Comparison of ENCODE assay signal across 8 mouse cellular contexts in the genomic region with DNA sequence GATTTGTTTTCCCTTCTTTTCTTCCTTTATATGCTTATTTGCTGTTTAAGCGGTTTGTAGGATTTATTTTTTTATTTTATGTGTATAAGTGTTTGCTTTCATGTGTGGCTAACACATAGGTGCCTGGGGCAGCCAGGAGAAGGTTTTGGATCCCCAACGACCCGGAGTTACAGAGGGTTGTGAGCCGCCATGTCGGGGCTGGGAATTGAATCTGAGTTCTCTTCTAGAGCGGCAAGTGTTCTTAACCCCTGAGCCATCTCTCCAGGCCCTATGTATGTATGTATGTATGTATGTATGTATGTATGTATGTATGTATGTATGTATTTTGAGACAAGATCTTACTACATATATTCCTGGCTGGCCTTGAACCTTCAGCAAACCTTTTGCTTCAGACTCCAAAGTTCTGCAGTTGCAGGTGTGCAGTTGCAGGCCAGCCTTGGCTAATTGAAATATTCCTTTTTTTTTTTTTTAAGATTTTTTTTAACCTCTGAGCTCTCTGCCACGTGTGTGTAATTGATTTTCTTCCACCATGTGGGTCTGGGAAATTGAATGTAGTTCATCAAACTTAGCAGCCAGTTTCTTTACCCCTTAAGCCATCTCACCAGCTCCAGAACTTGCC. TPM values are rescaled to one million over a fixed set of nuclear protein-coding genes. Genes with fewer than 3 reads are reported as not detected.
DNase-seq lines count a peak whose midpoint lies in the region; ATAC-seq and TF ChIP-seq lines count a peak whose summit lies in the region.

No protein-coding gene starts in this region.

- 25% methylated on average over 7 of the region's 7 CpGs for WGBS in lung, adult 2 months
- 10% methylated on average over 7 of the region's 7 CpGs for WGBS in heart, postnatal 0 days
- 15% methylated on average over 7 of the region's 7 CpGs for WGBS in small intestine, adult 2 months

- H3K27ac ChIP-seq in heart, postnatal 0 days (ENCODE audit: low read depth) = peak overlapping the region; percentile 100
- H3K27ac ChIP-seq in small intestine, adult 2 months (ENCODE audit: insufficient read depth, low read depth, low read length) = peak overlapping the region; percentile 88; the same call in 1 of the 2 replicates

- H3K36me3 ChIP-seq in heart, postnatal 0 days (replicated peaks; ENCODE audit: control insufficient read depth, insufficient read depth, low read length) = no peaks in the 10 kb centered on the region
- H3K36me3 ChIP-seq in small intestine, adult 2 months (ENCODE audit: control insufficient read depth, insufficient read depth, low read length) = no peaks in the 10 kb centered on the region

- peak overlapping the region; percentile 95 for H3K9ac ChIP-seq in heart, postnatal 0 days (replicated peaks; ENCODE audit: low read depth, low read length)

- no peak for DNase-seq in lung, adult 2 months
- DNase-seq in lung, postnatal 10 days = no peak
- DNase-seq in brain, embryonic 14.5 days (ENCODE audit: low read depth) = peak; percentile 31
- DNase-seq in heart, postnatal 0 days (ENCODE audit: low spot score) = peak; percentile 29
- peak; percentile 27 for DNase-seq in liver
- no peak for DNase-seq in ovary, postnatal 14 days (ENCODE audit: low spot score)
- no peak for DNase-seq in layer of hippocampus, adult 9-11 months

- no peak for ATAC-seq in heart, postnatal 0 days (ENCODE audit: insufficient read depth, low read depth)

- H3K9me3 ChIP-seq in heart, postnatal 0 days (replicated peaks; ENCODE audit: control insufficient read depth, low read length) = no peaks in the 10 kb centered on the region

- TF ChIP-seq CTCF in lung, adult 2 months (IDR thresholded peaks at IDR 0.05; ENCODE audit: insufficient read depth, low read length) = no peak
- TF ChIP-seq CTCF in brain, embryonic 14.5 days (IDR thresholded peaks at IDR 0.05; ENCODE audit: borderline replicate concordance, extremely low read depth, insufficient read depth, insufficient read length) = no peak
- no peak for TF ChIP-seq CTCF in heart, postnatal 0 days (IDR thresholded peaks at IDR 0.05; ENCODE audit: low read depth)
- no peak for TF ChIP-seq CTCF in small intestine, adult 2 months (IDR thresholded peaks at IDR 0.05; ENCODE audit: extremely low read depth, insufficient read length, insufficient replicate concordance, low read depth, low read length)

- TF ChIP-seq EP300 in heart, postnatal 0 days (IDR thresholded peaks at IDR 0.05; ENCODE audit: low read depth) = no peak

- H3K27me3 ChIP-seq in heart, postnatal 0 days (ENCODE audit: control insufficient read depth, insufficient read depth, low read length) = no peaks in the 10 kb centered on the region
- no peaks in the 10 kb centered on the region for H3K27me3 ChIP-seq in small intestine, adult 2 months (ENCODE audit: control insufficient read depth, insufficient read depth, low read length)

- peak overlapping the region; percentile 69 for H3K4me3 ChIP-seq in lung, adult 2 months (replicated peaks; ENCODE audit: extremely low read depth, low read depth, low read length)
- peak overlapping the region; percentile 77 for H3K4me3 ChIP-seq in heart, postnatal 0 days (ENCODE audit: low read depth, low read length)
- peak overlapping the region; percentile 95 for H3K4me3 ChIP-seq in small intestine, adult 2 months (ENCODE audit: low read depth, low read length)

- H3K4me1 ChIP-seq in lung, adult 2 months (ENCODE audit: control insufficient read depth, insufficient read depth, low read length) = peaks cover 14% of the 10 kb centered on the region
- peaks cover 33% of the 10 kb centered on the region for H3K4me1 ChIP-seq in heart, postnatal 0 days (ENCODE audit: control insufficient read depth, insufficient read depth)
- H3K4me1 ChIP-seq in small intestine, adult 2 months (ENCODE audit: control insufficient read depth, insufficient read depth, insufficient read length, low read length) = peaks cover 10% of the 10 kb centered on the region

- TF ChIP-seq POLR2A in lung, adult 2 months (IDR thresholded peaks at IDR 0.05; ENCODE audit: borderline replicate concordance, extremely low read depth, low read depth, low read length) = no peak
- no peak for TF ChIP-seq POLR2A in brain, embryonic 14.5 days (IDR thresholded peaks at IDR 0.05; ENCODE audit: borderline replicate concordance, extremely low read depth, insufficient read depth, insufficient read length, poor library complexity, severe bottlenecking)
- TF ChIP-seq POLR2A in small intestine, adult 2 months (IDR thresholded peaks at IDR 0.05; ENCODE audit: low read depth, low read length) = no peak

- peak overlapping the region; percentile 70 for H3K4me2 ChIP-seq in heart, postnatal 0 days (ENCODE audit: low read depth, low read length)

RNA-seq across cellular contexts. Expression of a gene that starts 1.0 kb away (rescaled TPM):
- 37.6 and 51.5 TPM in 2 replicates for polyA plus RNA-seq in lung, adult 2 months (2012; rRNA removed)
- 66.5 and 68.8 TPM in 2 replicates for polyA plus RNA-seq in brain, embryonic 14.5 days (2012; rRNA removed)
- total RNA-seq in heart, postnatal 0 days (2014; rRNA removed; ENCODE audit: low replicate concordance) = 563 and 624 TPM in 2 replicates
- 720 and 738 TPM in 2 replicates for polyA plus RNA-seq in heart, postnatal 0 days (2015; fragmentation: Nextera tagmentation; extraction: Ambion mirVana)
- 10.3 and 14.9 TPM in 2 replicates for polyA plus RNA-seq in small intestine, adult 2 months (2012; rRNA removed)

RNA-seq across cellular contexts. Expression of a gene that starts 10.6 kb away (rescaled TPM):
- polyA plus RNA-seq in lung, adult 2 months (2012; rRNA removed) = 57.2 and 61.3 TPM in 2 replicates
- polyA plus RNA-seq in brain, embryonic 14.5 days (2012; rRNA removed) = 116 and 127 TPM in 2 replicates
- total RNA-seq in heart, postnatal 0 days (2014; rRNA removed; ENCODE audit: low replicate concordance) = 141 and 196 TPM in 2 replicates
- polyA plus RNA-seq in heart, postnatal 0 days (2015; fragmentation: Nextera tagmentation; extraction: Ambion mirVana) = 173 and 181 TPM in 2 replicates
- polyA plus RNA-seq in small intestine, adult 2 months (2012; rRNA removed) = 8.9 and 28.7 TPM in 2 replicates

RNA-seq across cellular contexts. Expression of a gene that starts 17.6 kb away (rescaled TPM):
- polyA plus RNA-seq in lung, adult 2 months (2012; rRNA removed) = not detected in 2 replicates
- polyA plus RNA-seq in brain, embryonic 14.5 days (2012; rRNA removed) = not detected in 2 replicates
- total RNA-seq in heart, postnatal 0 days (2014; rRNA removed; ENCODE audit: low replicate concordance) = not detected in 2 replicates
- polyA plus RNA-seq in heart, postnatal 0 days (2015; fragmentation: Nextera tagmentation; extraction: Ambion mirVana) = not detected in 2 replicates
- not detected in 2 replicates for polyA plus RNA-seq in small intestine, adult 2 months (2012; rRNA removed)

RNA-seq across cellular contexts. Expression of a gene that starts 56.0 kb away (rescaled TPM):
- 1.6 and 2.1 TPM in 2 replicates for polyA plus RNA-seq in lung, adult 2 months (2012; rRNA removed)
- 6.9 and 7.5 TPM in 2 replicates for polyA plus RNA-seq in brain, embryonic 14.5 days (2012; rRNA removed)
- 0.95 and 1.2 TPM in 2 replicates for total RNA-seq in heart, postnatal 0 days (2014; rRNA removed; ENCODE audit: low replicate concordance)
- polyA plus RNA-seq in heart, postnatal 0 days (2015; fragmentation: Nextera tagmentation; extraction: Ambion mirVana) = 2.3 and 3.0 TPM in 2 replicates
- 0.19 and 0.39 TPM in 2 replicates for polyA plus RNA-seq in small intestine, adult 2 months (2012; rRNA removed)

Comparison
In these comparisons a context has a peak if more than half of its experiments do, and no peak if none do; other contexts are left out.
1. DNase-seq: peak in brain, embryonic 14.5 days (single experiment), heart, postnatal 0 days (single experiment) and liver (single experiment); none in lung, adult 2 months (single experiment), lung, postnatal 10 days (single experiment), ovary, postnatal 14 days (single experiment) and layer of hippocampus, adult 9-11 months (single experiment).
2. RNA of a gene that starts 1.0 kb away (polyA plus RNA-seq): 720 to 738 TPM in heart, postnatal 0 days; 66.5 to 68.8 TPM in brain, embryonic 14.5 days, 37.6 to 51.5 TPM in lung, adult 2 months and 10.3 to 14.9 TPM in small intestine, adult 2 months; every median in the first group is over 10 times any median in the second.
3. Peak in every context shown above with its lines, with median percentiles within 50 percentile points of each other: H3K4me3 ChIP-seq.